Mouse (Mus musculus) frontal cortex, adult 2 months (tissue): ENCODE measurements around the gene Kank1. TPM values are rescaled to one million over a fixed set of nuclear protein-coding genes. Genes with fewer than 3 reads are reported as not detected.

Experiments
- DNase-seq, 2 experiments: peaks; one replicate each; pipeline ENCODE4 v3.0.0; 2022; ENCODE audit warnings: low spot score in 1 of 2; ENCODE audit errors: extremely low spot score in 1 of 2
- polyA plus RNA-seq: library from polyadenylated mRNA; depleted of rRNA; stranded (reverse); fragments of >200 nt; gene quantifications from 2 replicates; pipeline ENCODE4 v1.2.3, GENCODE M21; 2012; rRNA removed

Kank1 gene
- polyA plus RNA-seq, result 17.0 and 17.3 TPM in 2 replicates

GRCm38 (mm10) chr19:25236596-25237491 lies at the start of gene Kank1:
TSS of gene Kank1 (plus strand) at chr19:25236975.
- DNase-seq, result peak in 1 of 2 experiments; percentile 38

- peak in 1 of 2 experiments; percentile 13 for DNase-seq
Measured at GRCm38 (mm10) chr19:25187681-25188080, 49.1 kb upstream of the Kank1 start.

GRCm38 (mm10) chr19:25193751-25194150 lies 43.0 kb upstream of the Kank1 start:
- no peak for DNase-seq

- no peak for DNase-seq
Measured at GRCm38 (mm10) chr19:25200081-25200860, 36.5 kb upstream of the Kank1 start.

GRCm38 (mm10) chr19:25203077-25203476 lies 33.7 kb upstream of the Kank1 start:
- DNase-seq, result no peak

- DNase-seq, result no peak
Measured at GRCm38 (mm10) chr19:25206969-25207368, 29.8 kb upstream of the Kank1 start.

GRCm38 (mm10) chr19:25207731-25208361 lies 28.9 kb upstream of the Kank1 start:
- DNase-seq, result peak in 1 of 2 experiments; percentile 13

GRCm38 (mm10) chr19:25208596-25209110 lies 28.1 kb upstream of the Kank1 start:
- no peak for DNase-seq

GRCm38 (mm10) chr19:25220611-25221010 lies 16.2 kb upstream of the Kank1 start:
- DNase-seq, result no peak

- no peak for DNase-seq
Measured at GRCm38 (mm10) chr19:25221964-25222640, 14.7 kb upstream of the Kank1 start.

GRCm38 (mm10) chr19:25230058-25230974 lies 6.5 kb upstream of the Kank1 start:
- no peak for DNase-seq

- no peak for DNase-seq
Measured at GRCm38 (mm10) chr19:25230975-25231334, 5.8 kb upstream of the Kank1 start.

- no peak for DNase-seq
Measured at GRCm38 (mm10) chr19:25232032-25232431, 4.7 kb upstream of the Kank1 start.

GRCm38 (mm10) chr19:25237492-25238040 lies 791 bp downstream of the Kank1 start:
- no peak for DNase-seq

- DNase-seq, result no peak
Measured at GRCm38 (mm10) chr19:25238121-25238520, 1.3 kb downstream of the Kank1 start.

- DNase-seq, result no peak
Measured at GRCm38 (mm10) chr19:25243566-25243965, 6.8 kb downstream of the Kank1 start.

- DNase-seq, result no peak
Measured at GRCm38 (mm10) chr19:25246062-25246461, 9.3 kb downstream of the Kank1 start.

GRCm38 (mm10) chr19:25247858-25248552 lies 11.2 kb downstream of the Kank1 start:
- DNase-seq, result no peak
